Mouse (Mus musculus) mesoderm, embryonic 11.5 days (tissue): Measurements from ENCODE around the gene Ptrh1.

ENCODE experiments used
- DNase-seq: peaks from one replicate; pipeline ENCODE4 v3.0.0-alpha.2; 2012; ENCODE audit warnings: low read depth, low spot score

The Ptrh1 gene

DNA sequence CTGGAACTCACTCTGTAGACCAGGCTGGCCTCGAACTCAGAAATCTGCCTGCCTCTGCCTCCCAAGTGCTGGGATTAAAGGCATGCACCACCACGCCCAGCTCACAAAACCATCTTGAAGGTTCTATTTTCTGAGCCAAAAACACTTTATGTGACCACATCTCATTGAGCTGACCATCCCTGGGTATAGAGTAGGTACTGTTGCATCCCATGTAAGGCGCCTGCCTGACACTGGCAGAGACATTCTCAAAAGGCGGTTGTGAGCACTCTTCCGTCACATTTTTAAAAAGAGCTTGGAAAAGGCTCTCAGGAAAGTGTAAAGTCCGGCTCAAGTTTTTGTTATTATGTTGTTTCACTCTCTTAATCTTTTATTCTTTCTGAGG is 18.9 kb upstream of the Ptrh1 start:
- DNase-seq, result no peak

GRCm38 (mm10) chr2:32757056-32757845 is 18.3 kb upstream of the Ptrh1 start, which contains the start of gene Tor2a:
Tor2a (plus strand) TSS chr2:32757234.
- DNase-seq, result peak; percentile 97

DNA sequence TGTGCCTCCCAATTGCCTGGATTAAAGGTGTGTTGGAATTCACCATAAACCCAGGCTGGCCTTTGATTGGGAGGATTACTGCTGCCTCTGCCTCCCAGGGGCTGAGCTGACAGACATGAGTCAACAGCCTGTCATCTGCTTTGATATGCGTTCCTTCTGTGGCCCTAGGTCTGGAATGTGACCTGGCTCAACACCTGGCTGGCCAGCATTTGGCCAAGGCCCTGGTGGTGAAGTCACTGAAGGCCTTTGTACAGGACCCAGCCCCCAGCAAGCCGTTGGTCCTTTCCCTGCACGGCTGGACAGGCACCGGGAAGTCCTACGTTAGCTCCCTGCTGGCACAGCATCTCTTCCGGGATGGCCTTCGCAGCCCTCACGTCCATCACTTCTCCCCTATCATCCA is 17.1 kb upstream of the Ptrh1 start:
- no peak for DNase-seq

DNA sequence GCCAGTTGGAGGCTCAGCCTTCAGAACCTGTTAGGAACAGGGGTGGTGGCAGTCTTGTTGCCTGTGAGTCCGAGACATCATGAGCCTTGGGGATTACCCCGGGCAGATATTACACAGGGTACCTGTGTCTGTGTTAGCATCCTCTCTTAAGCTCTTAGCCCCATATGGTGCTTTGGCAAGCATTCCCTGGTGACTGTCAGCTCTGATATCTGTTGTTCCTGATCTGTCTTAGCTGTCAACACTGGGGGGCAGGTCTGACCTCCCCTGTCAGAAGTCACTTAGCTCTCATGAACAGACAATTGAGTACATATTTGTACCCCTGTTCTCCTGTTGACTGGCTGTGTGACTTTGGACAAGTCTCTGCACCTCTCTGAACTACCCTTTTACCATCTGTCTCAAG is 16.6 kb upstream of the Ptrh1 start:
- no peak for DNase-seq

- no peak for DNase-seq
These were observed 14.2 kb upstream of the Ptrh1 start for GRCm38 (mm10) chr2:32761361-32761760.

DNA sequence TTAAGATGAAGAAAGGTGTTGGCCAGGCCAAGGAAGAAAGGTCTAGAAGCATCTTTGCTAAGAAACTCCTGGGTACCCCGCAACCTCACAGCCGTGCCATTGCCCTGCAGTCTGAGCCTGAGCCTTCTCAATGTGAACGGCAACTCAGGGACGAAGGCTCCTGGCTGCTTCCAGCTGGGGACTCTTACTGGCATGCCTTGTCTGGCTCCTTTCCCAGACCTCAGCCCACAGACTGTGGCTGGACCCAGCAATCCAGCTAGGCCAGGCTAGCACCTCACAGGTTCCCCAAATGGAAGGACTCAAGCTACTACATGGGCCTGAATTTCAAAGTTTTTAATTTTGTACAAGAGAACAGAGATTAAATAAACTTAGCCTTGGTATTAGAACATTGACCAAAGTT is 13.7 kb upstream of the Ptrh1 start:
- DNase-seq, result no peak

DNA sequence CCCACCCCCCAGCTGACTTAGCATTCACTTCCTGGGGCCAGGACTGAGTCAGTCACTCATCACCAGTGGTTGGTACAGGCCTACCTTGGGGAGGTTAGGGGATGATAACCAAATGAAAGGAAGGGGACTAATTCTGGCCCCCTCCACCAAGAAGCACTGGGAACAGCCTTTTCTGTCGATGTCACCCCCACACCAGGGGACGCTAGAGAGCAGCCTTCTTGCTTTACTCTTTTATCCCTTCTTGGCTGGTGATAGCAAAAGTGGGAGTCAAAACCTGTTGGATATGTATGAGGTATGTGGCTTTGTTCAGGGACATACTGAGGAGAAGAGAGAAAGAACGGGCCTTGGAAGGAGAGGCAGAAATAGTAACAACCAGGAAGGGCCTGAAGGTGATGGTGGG is 12.2 kb upstream of the Ptrh1 start:
- no peak for DNase-seq

DNA sequence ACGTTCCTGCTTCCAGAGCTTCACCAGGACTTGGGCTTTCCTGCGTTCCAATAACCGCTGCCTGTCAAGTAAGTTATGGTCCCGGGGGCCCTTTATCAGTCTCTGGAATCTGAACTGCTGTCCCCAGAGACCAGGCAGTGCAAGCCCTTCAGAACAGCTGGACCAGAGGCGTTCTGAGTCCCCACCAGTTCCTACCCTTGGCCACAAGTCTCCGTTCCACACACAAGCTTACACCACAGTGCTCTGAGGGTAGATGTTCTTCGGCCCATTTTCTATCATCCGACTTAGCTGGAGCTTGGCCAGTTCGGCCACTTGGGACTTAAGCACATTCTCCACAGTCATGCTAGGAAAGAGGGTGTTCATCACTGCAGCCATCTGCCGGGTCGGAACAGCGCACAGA is 8.3 kb upstream of the Ptrh1 start:
- DNase-seq, result no peak

GRCm38 (mm10) chr2:32768661-32769285 is 6.8 kb upstream of the Ptrh1 start:
- DNase-seq, result no peak

GRCm38 (mm10) chr2:32769327-32770085 is 6.1 kb upstream of the Ptrh1 start:
- DNase-seq, result no peak

- DNase-seq, result no peak
These were observed 3.7 kb upstream of the Ptrh1 start for GRCm38 (mm10) chr2:32771886-32772285.

- DNase-seq, result no peak
These were observed 2.8 kb upstream of the Ptrh1 start for GRCm38 (mm10) chr2:32772626-32773279.

DNA sequence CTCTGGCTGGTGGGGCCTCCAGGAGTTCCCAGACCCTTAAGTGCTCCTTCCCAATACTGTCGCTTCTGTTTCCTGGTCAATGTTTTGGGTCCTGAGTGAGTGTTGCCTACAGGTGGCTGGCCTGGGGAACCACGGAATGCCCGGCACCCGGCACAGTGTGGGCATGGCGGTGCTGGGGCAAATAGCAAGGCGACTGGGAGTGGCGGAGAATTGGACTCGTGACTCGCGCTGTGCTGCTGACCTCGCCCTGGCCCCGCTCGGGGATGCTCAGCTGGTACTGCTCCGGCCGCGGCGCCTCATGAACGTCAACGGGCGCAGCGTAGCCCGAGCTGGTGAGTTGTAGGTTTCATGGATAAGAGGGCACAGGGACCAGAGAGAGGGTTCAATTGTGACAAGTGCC is 606 bp downstream of the Ptrh1 start:
- no peak for DNase-seq

GRCm38 (mm10) chr2:32778081-32778480 is 2.5 kb downstream of the Ptrh1 start:
- no peak for DNase-seq

DNA sequence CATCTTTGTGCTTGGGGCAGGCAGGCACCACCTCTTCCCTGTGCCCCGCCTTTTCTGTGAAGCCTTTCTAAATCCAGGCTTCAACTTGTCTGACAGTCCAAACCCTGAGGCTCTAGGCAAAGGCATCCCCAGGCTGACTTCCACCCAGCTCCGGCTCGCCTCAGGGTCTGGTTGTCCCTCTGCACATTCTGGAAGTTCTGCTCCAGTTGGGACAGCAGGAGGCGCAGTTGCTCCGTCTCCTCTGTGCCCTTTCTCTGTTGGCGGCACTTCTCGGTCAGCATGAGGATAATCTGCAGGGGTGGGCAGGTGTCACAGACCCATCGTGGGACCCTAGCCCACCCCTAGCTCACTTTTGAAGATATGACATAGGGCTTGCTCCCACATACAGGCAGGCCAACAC is 3.5 kb downstream of the Ptrh1 start:
- peak; percentile 74 for DNase-seq

GRCm38 (mm10) chr2:32779714-32780113 is 4.1 kb downstream of the Ptrh1 start:
- DNase-seq, result no peak

DNA sequence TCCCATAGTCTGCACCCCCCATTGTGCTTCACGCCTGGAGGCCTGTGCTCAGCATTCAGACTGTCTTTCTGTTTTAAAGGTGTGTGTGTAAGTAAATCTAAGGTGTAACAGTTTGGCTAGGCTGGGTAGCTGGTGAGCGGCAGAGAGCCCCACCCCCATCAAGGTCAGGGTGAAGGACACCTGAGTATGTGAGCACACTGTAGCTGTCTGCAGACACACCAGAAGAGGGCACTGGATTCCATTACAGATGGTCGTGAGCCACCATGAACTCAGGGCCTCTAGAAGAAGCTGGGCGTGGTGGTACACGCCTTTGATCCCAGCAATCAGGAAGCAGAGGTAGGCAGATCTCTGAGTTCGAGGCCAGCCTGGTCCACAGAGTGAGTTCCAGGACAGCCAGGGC is 6.1 kb downstream of the Ptrh1 start:
- no peak for DNase-seq

DNA sequence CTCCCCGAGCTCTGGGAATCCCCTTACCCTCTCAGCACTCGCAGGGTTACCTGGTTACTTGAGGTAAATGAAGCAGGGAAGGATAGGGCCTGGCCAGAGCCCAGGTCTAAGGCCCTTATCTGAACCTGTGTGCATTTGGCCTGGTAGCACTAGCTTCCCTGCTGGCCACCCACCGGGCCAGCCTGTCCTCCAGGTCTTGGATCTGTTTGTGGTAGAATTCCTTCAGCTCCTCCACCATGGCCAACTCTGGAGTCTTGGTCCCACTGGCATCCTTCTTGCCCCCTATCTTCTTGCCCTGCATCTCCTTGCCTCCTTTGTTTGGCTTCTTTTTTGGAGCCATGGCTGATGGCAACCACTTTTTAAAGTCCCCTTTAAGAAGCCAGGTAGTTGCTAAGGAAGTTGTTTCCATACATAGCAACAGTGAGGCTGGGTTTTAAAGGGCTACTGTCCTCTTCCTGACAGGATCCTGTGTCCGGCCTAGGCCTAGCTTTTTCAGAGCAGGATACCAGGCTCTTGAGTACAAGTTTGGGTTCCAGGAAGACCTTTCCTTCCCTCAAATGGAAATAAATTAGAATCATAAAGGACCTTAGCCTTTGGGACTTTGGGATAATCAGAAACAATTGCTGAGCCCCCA is 8.6 kb downstream of the Ptrh1 start, which contains the start of gene Cfap157:
Cfap157 (minus strand) TSS at position 381 of the 634 bp plus-strand sequence.
- DNase-seq, result peak; percentile 32

DNA sequence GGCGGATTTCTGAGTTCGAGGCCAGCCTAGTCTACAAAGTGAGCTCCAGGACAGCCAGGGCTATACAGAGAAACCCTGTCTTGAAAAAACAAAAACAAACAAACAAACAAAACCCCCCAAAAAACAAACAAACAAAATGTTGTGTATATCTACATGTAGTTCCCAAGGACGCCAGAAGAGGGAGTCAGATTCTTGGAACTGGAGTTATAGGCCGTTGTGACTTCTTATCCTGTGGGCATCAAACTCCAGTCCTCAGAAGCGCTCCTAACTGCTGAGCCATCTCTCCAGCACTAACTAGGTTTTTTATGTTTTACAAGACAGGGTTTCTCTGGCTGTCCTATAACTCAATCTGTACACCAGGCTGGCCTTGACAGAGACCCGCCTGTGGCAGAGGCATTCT is 11.6 kb downstream of the Ptrh1 start:
- DNase-seq, result peak; percentile 35

DNA sequence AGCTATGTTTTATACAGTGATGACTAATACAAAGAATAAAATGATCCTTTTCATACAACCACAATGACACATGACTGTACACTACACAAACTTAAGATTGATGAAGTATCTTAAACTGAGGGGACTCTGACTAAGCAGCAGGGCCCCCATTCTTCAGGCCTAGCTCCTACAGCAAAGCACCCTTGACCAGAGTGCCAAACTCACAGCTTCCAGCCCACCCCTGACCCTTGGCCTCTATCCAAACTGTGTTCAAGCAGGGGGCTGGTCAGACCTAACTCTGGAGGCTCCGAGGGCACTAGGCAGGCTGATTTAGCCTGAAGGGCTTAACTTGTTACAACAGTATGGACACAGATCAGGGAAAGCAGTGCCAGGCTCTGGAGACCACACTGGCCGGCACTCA is 13.0 kb downstream of the Ptrh1 start:
- no peak for DNase-seq

- DNase-seq, result no peak
These were observed 15.7 kb downstream of the Ptrh1 start for GRCm38 (mm10) chr2:32791297-32791696.
